Mouse (Mus musculus): ENCODE data around the gene Nsg2. TPM values are rescaled to one million over a fixed set of nuclear protein-coding genes. Genes with fewer than 3 reads are reported as not detected.

The Nsg2 gene
- polyA plus RNA-seq, 1 experiment from 2014 or later = 9.9 TPM

DNA sequence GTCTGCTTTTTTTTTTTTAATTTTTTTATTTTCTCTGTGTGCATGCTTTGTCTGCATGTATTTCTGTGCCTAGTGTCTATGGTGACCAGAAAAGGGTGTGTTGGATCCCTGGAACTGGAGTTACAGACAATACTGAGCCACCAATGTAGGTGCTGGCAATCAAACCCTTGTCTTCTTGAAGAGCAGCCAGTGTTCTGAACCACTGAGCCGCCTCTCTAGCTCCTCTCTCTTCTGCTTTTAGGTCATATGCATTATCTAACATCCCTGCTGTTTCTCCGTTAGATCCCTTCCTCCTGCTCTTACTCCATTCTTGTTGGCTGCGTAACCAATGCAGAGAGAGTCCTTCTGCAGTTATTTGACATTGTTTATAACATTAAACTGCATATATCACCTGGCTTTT is 8.6 kb downstream of the Nsg2 start:
- no peaks in the 10 kb centered on the region for H3K36me3 ChIP-seq (ENCODE audit: control insufficient read depth, insufficient read depth, low read length)
- 0 out of 2 replicates have a peak, but pooled peaks cover 4% of the 10 kb centered on the region for H3K9me3 ChIP-seq (ENCODE audit: control insufficient read depth, low read length)
- no peaks in the 10 kb centered on the region for H3K4me1 ChIP-seq (ENCODE audit: control insufficient read depth, insufficient read depth, low read length)
- no peak overlapping the region for H3K9ac ChIP-seq (ENCODE audit: low read depth, low read length)
- H3K27ac ChIP-seq (ENCODE audit: low read length) = no peak overlapping the region
- H3K4me3 ChIP-seq (ENCODE audit: low read length) = no peak overlapping the region
- 66% methylated on average over 3 of the region's 3 CpGs for WGBS
- H3K27me3 ChIP-seq (replicated peaks; ENCODE audit: control insufficient read depth, insufficient read depth, low read length) = 0 out of 2 replicates have a peak, but pooled peaks cover 3% of the 10 kb centered on the region
- no peak overlapping the region for H3K4me2 ChIP-seq (ENCODE audit: low read depth, low read length)
- no peak for ATAC-seq

DNA sequence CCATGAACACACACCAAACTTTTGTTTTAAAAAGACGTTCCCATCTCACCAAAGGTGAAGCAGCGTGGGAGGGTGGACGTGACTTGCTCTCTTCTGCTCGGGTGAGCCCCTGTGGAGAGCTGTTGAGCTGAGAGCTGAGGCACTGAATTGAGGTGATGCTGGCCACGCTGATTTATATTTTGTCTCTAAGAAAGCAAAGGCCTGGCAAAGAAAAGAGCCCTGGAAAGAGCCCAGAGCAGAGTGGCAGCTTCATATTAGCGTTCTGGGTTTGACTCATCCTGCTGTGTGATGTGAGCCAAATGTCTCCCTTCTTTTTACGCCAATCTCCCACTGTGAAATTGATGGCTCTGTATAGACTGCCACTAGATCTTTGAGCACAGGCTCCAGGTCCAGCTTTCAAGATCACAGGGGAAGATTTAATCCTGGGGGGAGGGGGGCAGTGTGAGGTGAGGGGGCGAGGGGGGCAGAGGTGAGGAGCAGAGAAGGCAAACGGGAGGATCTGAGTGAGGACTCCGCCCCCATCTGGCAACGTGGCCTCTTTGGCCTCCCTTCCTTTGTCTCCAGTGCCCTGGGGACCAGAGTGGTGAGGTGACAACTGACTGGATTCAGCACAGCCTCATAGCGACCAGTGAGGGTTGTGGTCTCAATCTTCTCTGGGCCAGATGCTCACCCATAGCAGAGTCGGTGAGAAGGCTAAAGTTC is 9.8 kb downstream of the Nsg2 start:
- Histone ChIP-seq H3K9ac (ENCODE audit: low read depth, low read length) (no peak overlapping the region), H3K4me3 (ENCODE audit: low read length) (no peak overlapping the region), H3K4me1 (ENCODE audit: control insufficient read depth, insufficient read depth, low read length) (no peaks in the 10 kb centered on the region), H3K4me2 (ENCODE audit: low read depth, low read length) (no peak overlapping the region), H3K27me3 (replicated peaks; ENCODE audit: control insufficient read depth, insufficient read depth, low read length) (no peaks in the 10 kb centered on the region), H3K36me3 (ENCODE audit: control insufficient read depth, insufficient read depth, low read length) (no peaks in the 10 kb centered on the region), H3K27ac (ENCODE audit: low read length) (no peak overlapping the region), H3K9me3 (ENCODE audit: control insufficient read depth, low read length) (0 out of 2 replicates have a peak, but pooled peaks cover 4% of the 10 kb centered on the region)
- WGBS = 30% methylated on average over 13 of the region's 13 CpGs
- no peak; the same call in 1 of the 2 replicates for ATAC-seq

DNA sequence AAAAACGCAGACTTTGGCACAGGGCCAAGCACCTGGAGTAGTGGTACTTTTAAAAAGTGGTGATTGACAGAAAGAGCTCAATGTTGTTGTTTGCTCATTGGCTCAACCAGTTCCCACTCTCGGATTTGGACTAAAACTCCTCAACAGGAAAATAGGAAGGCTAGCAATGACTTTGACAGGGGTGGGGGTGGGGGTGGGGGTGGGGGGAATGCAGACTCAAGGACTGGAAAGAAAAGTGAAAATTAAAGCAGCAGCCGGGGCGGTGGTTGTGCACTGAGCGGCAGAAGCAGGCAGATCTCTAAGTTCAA is 10.4 kb downstream of the Nsg2 start:
- ATAC-seq = no peak
- H3K27me3 ChIP-seq (replicated peaks; ENCODE audit: control insufficient read depth, insufficient read depth, low read length) = no peaks in the 10 kb centered on the region
- H3K4me3 ChIP-seq (ENCODE audit: low read length) = no peak overlapping the region
- no peaks in the 10 kb centered on the region for H3K4me1 ChIP-seq (ENCODE audit: control insufficient read depth, insufficient read depth, low read length)
- H3K9ac ChIP-seq (ENCODE audit: low read depth, low read length) = no peak overlapping the region
- H3K9me3 ChIP-seq (ENCODE audit: control insufficient read depth, low read length) = 0 out of 2 replicates have a peak, but pooled peaks cover 4% of the 10 kb centered on the region
- WGBS = 66% methylated on average over 5 of the region's 5 CpGs
- H3K27ac ChIP-seq (ENCODE audit: low read length) = no peak overlapping the region
- no peaks in the 10 kb centered on the region for H3K36me3 ChIP-seq (ENCODE audit: control insufficient read depth, insufficient read depth, low read length)
- H3K4me2 ChIP-seq (ENCODE audit: low read depth, low read length) = no peak overlapping the region

DNA sequence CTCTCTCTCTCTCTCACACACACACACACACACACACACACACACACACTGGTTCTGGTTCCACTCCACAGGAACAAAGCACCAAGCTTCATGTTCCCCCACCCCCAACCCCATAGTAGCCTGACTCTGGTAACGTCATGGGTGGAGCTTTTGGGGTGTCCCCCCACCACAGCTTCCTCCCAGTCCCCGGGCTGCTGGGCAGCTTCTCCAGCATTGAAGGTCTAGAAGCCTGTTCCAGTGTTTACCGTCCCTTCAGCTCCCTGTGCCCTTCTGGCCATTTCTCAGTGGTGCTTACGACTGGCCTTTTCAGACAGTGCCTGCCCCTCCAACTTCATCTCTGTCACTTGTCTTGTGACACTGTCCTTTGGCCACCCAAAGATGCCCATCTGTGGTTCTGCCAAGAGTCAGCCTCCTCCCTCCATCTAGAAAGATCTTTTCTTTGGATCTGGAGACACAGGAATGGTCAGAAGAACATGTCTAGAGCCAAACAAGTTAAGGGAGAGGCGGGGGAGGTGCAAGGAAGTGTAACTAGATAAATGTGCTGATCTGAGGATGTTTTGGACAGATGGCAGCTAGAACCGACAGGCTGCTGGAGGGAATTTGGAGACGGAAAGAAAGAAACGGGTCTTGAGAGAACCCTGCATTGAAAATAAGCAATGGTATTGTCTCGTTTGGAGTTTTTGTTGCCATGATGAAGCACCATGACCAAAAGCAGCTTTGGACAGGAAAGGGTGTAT is 11.8 kb downstream of the Nsg2 start:
- ATAC-seq = no peak
- H3K4me1 ChIP-seq (ENCODE audit: control insufficient read depth, insufficient read depth, low read length) = no peaks in the 10 kb centered on the region
- no peaks in the 10 kb centered on the region for H3K9me3 ChIP-seq (ENCODE audit: control insufficient read depth, low read length)
- H3K9ac ChIP-seq (ENCODE audit: low read depth, low read length) = no peak overlapping the region
- WGBS = 59% methylated on average over 9 of the region's 9 CpGs
- no peak overlapping the region for H3K27ac ChIP-seq (ENCODE audit: low read length)
- no peak overlapping the region for H3K4me3 ChIP-seq (ENCODE audit: low read length)
- H3K36me3 ChIP-seq (ENCODE audit: control insufficient read depth, insufficient read depth, low read length) = no peaks in the 10 kb centered on the region
- no peak overlapping the region for H3K4me2 ChIP-seq (ENCODE audit: low read depth, low read length)
- no peaks in the 10 kb centered on the region for H3K27me3 ChIP-seq (replicated peaks; ENCODE audit: control insufficient read depth, insufficient read depth, low read length)

DNA sequence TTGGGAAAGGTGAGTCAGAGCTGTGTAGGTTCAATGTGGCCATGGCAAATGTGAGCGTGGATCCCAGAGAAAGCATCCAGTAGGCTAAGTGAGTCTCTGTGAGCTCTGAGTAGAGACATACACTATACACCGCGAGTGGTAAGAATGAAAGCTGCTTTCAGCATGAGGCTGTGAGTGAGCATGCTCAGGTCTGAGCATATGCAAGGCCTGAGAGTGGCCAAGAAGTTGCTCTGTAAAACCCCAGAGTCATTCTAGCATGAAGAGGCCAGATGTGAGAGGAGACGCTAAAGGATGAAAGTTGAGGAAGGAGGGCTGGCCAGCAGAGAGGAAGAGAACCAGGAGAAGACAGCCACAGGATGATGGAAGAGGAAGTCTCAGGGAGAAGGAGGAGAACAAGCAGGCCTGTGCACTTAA is 12.8 kb downstream of the Nsg2 start:
- no peaks in the 10 kb centered on the region for H3K9me3 ChIP-seq (ENCODE audit: control insufficient read depth, low read length)
- no peak overlapping the region for H3K4me2 ChIP-seq (ENCODE audit: low read depth, low read length)
- H3K4me1 ChIP-seq (ENCODE audit: control insufficient read depth, insufficient read depth, low read length) = no peaks in the 10 kb centered on the region
- ATAC-seq = no peak
- 80% methylated on average over 4 of the region's 4 CpGs for WGBS
- no peaks in the 10 kb centered on the region for H3K27me3 ChIP-seq (replicated peaks; ENCODE audit: control insufficient read depth, insufficient read depth, low read length)
- no peak overlapping the region for H3K9ac ChIP-seq (ENCODE audit: low read depth, low read length)
- H3K36me3 ChIP-seq (ENCODE audit: control insufficient read depth, insufficient read depth, low read length) = no peaks in the 10 kb centered on the region
- H3K27ac ChIP-seq (ENCODE audit: low read length) = no peak overlapping the region
- no peak overlapping the region for H3K4me3 ChIP-seq (ENCODE audit: low read length)

DNA sequence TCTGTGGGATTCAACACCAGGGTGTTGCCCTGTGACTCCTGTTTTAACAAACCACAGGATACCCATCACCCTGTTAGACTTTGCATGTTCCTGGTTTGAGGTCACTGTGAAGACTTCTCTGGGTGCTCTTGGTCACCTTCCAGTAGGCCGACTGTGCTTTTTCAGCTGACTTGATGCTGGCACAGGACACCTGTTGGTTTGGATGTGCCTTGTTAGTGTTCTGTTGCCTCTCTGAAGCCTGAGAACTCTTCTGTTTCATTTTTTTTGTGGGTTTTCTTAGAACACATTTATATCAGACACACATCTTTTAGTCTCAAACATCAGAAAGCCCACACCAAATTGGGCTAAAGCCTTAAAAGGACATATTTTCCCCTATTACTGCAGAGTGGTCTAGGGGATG is 13.3 kb downstream of the Nsg2 start:
- no peaks in the 10 kb centered on the region for H3K4me1 ChIP-seq (ENCODE audit: control insufficient read depth, insufficient read depth, low read length)
- H3K27ac ChIP-seq (ENCODE audit: low read length) = no peak overlapping the region
- WGBS = 90% methylated on average over 1 of the region's 1 CpGs
- H3K9ac ChIP-seq (ENCODE audit: low read depth, low read length) = no peak overlapping the region
- H3K4me3 ChIP-seq (ENCODE audit: low read length) = no peak overlapping the region
- no peak for ATAC-seq
- H3K4me2 ChIP-seq (ENCODE audit: low read depth, low read length) = no peak overlapping the region
- H3K9me3 ChIP-seq (ENCODE audit: control insufficient read depth, low read length) = no peaks in the 10 kb centered on the region
- H3K36me3 ChIP-seq (ENCODE audit: control insufficient read depth, insufficient read depth, low read length) = no peaks in the 10 kb centered on the region
- no peaks in the 10 kb centered on the region for H3K27me3 ChIP-seq (replicated peaks; ENCODE audit: control insufficient read depth, insufficient read depth, low read length)

DNA sequence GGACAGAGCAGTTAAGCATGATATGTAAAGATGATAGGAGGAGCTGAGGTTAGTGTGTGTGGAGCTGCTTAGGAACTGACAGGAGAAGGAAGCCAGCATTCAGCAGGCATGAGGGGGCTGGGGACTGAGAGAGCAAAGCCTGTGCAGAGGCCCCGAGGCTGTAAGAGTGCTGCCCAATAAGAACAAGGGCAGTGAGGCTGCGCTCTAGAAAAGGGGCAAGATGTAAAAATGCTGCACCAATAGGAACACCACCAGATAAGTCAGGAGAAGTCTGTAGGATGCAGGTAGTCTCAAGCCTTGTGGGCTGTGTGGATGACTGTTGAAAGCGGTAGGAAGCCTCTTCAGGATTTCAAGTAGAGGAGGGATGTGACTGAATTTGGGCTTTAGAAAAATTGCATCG is 17.9 kb downstream of the Nsg2 start:
- 57% methylated on average over 4 of the region's 4 CpGs for WGBS
- Histone ChIP-seq H3K4me2 (ENCODE audit: low read depth, low read length) (no peak overlapping the region), H3K4me1 (ENCODE audit: control insufficient read depth, insufficient read depth, low read length) (no peaks in the 10 kb centered on the region), H3K36me3 (ENCODE audit: control insufficient read depth, insufficient read depth, low read length) (no peaks in the 10 kb centered on the region), H3K4me3 (ENCODE audit: low read length) (no peak overlapping the region), H3K9me3 (ENCODE audit: control insufficient read depth, low read length) (no peaks in the 10 kb centered on the region), H3K9ac (ENCODE audit: low read depth, low read length) (no peak overlapping the region), H3K27ac (ENCODE audit: low read length) (no peak overlapping the region), H3K27me3 (replicated peaks; ENCODE audit: control insufficient read depth, insufficient read depth, low read length) (no peaks in the 10 kb centered on the region)
- no peak for ATAC-seq

DNA sequence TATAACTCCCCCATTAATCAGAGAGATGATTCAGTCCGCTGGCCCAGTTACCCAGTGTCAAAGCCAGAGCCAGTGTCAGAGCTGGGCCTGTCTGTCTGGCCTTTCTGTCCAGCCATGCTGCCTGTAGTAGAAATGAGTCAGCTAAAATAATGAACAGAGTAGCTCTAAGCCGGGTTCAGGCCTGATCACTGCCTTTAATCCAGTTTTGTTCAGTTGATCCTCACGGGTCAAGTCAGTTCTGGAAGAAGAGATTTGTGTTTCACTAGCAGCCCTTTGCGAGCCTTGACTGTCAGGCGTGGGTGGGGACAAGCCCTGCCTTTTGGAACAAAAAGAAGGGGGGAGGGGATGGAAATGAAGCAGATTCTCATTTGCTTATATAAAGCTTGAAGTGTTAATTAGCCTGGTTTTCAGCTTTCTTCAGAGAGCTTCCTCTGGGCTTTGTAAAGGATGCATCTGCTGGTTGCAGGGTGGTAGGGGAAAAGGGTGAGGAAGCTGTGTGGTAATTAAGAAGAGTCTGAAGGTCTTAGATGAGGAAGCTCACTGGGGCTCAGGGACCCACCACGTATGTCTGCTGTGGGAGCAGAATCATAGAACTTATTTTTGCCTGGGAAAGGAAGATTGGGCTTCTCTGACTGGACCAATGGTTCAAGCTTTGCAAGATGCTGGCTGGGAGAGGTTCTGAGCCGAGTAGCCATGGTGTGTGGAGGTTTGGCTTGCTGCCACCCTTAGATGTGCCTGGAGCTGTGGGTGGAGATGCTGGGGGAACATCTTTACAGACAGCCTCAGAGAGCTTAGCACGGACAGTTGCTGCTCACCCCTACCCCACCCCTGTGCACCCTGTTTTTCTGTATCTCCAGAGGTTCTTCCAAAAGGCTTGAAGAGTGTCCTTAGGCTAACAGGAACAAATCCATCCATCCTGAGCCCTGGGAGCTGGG is 20.0 kb downstream of the Nsg2 start:
- ATAC-seq = no peak
- Histone ChIP-seq H3K4me1 (ENCODE audit: control insufficient read depth, insufficient read depth, low read length) (no peaks in the 10 kb centered on the region), H3K9me3 (ENCODE audit: control insufficient read depth, low read length) (no peaks in the 10 kb centered on the region), H3K27me3 (replicated peaks; ENCODE audit: control insufficient read depth, insufficient read depth, low read length) (no peaks in the 10 kb centered on the region), H3K27ac (ENCODE audit: low read length) (no peak overlapping the region), H3K9ac (ENCODE audit: low read depth, low read length) (no peak overlapping the region; the same call in 1 of the 2 replicates), H3K36me3 (ENCODE audit: control insufficient read depth, insufficient read depth, low read length) (no peaks in the 10 kb centered on the region), H3K4me2 (ENCODE audit: low read depth, low read length) (no peak overlapping the region), H3K4me3 (ENCODE audit: low read length) (no peak overlapping the region)
- 42% methylated on average over 8 of the region's 8 CpGs for WGBS

DNA sequence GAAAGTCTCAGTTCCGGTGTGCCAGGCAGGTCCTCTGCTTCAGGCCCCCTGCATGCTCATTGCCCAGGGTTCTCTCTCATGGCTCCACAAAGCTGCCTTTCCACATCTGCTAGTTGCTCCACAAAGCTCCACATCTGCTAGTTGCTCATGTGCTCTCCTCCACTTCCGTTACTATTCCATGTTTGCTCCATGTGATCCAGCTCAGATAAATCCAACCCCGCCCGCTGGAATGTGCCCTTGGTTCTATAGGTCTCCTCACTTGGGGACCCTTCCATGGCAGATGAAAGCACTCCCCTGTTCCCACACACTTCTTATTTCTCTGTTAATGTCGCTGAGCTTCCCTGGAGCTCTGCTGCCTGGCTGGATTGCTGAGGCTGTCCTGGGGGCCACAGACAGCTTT is 26.4 kb downstream of the Nsg2 start:
- no peaks in the 10 kb centered on the region for H3K9me3 ChIP-seq (ENCODE audit: control insufficient read depth, low read length)
- no peak overlapping the region for H3K4me2 ChIP-seq (ENCODE audit: low read depth, low read length)
- no peaks in the 10 kb centered on the region for H3K27me3 ChIP-seq (replicated peaks; ENCODE audit: control insufficient read depth, insufficient read depth, low read length)
- no peak overlapping the region for H3K9ac ChIP-seq (ENCODE audit: low read depth, low read length)
- no peak for ATAC-seq
- H3K27ac ChIP-seq (ENCODE audit: low read length) = no peak overlapping the region
- no peaks in the 10 kb centered on the region for H3K36me3 ChIP-seq (ENCODE audit: control insufficient read depth, insufficient read depth, low read length)
- H3K4me1 ChIP-seq (ENCODE audit: control insufficient read depth, insufficient read depth, low read length) = peaks cover 3% of the 10 kb centered on the region
- WGBS = 62% methylated on average over 5 of the region's 5 CpGs
- no peak overlapping the region for H3K4me3 ChIP-seq (ENCODE audit: low read length)

All from intestine, embryonic 16.5 days (tissue).